Mouse (Mus musculus) brain, adult 2 months (tissue): ENCODE data around the gene Hmgxb4.
"Not testable (repeated sequence)": the region's sequence is repeated elsewhere in the genome, so short reads cannot be mapped to it uniquely, and the experiment has no call there.

Experiments
- DNase-seq: peaks from one replicate; pipeline ENCODE4 v3.0.0; 2011; ENCODE audit warnings: low read depth, low spot score

The Hmgxb4 gene

DNA sequence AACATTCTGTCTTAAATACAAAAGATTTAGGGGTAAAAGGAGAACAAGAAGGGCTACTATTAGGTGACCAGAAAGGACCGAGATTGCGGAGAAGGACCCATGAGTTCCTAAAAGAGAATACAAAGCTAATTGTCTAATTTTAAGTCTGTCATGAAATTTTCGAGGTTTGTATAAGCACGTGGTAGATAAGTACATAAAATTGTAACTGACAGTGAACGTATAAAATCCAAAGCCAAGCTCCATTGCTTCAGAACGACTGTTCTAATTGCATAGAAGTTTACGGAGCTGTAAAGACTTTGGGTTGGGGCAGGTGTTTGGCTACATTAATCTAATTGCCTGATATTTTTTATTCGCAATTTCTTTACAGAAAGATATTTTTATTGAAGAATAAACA is at the start of gene Hmgxb4:
Hmgxb4 (plus strand) TSS at position 276 of the 394 bp plus-strand sequence.
- DNase-seq = no peak

DNA sequence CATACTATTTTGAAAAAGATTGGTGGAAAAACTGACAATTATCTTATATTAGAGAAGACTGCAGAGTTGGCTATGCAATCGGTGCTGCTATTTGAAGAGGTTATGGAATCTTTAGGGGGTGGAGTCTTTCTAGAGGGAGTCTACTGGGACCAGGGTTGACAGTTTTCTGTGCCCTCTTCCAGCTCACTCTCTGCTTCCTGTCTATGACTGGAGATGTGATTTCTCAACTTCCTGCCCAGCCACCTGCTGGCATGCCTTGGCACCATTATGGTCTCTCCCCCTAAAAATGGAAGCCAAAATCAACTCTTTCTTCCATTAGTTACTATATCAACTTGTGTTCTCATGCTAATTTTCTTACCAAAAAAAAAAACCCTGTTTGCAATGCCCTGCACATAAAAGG is 43.7 kb upstream of the Hmgxb4 start:
- no peak for DNase-seq

DNA sequence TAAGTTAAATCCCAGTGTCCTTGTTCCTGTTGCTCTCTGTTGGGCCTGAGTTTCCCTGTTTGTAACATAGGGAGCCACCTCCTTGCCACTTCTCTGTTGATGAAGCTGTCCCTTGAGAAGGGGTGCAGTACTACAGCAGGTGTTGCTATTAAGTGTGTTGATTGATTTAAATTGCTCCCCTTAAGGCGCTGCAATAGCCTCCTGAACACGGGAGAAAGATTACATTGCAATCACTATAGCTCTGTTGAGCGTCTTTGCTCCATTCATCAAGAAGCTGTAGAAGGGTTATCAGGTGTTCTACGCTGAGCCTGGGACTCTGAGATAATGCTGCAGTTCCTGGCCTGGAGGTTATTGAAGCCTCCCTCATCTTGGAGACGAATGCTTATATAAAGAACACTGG is 29.2 kb upstream of the Hmgxb4 start:
- DNase-seq = no peak

DNA sequence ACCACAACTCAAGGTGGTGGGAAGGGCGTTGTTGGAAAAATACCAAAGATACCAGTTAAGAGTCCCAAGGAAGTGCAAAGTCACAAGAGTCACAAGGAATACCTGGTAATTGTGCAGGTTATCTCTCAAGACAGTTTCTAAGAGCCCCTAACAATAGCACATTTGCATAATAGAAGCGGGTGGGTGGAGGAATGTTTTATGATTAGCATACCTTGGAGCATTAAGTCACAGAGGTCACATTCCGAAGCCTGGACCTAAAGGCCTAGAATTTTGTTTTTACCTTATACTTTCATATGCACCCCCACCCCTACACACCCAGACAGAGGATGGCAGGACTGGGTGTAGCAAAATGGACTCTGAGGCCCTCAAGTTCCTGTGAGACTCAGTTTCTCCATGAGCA is 22.9 kb upstream of the Hmgxb4 start:
- not testable (repeated sequence) for DNase-seq

DNA sequence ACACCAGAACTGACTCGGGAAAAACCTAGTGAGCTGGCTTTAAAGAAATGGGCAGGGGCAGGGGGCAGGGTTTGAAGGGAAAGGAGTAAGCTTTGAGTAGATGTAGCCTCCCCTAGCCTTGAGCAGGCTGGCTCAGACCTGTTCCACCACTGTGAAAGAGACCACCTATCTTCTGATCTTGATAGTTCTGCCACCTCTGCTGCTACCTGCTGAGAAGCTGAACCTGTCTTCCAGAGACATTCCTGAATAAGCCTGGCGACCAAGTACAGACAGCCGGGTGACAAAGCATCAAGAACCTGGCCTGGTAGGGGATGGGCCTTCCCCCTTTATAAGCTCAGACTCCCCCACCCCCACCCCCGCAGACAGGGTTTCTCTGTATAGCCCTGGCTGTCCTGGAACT is 21.5 kb upstream of the Hmgxb4 start:
- no peak for DNase-seq

DNA sequence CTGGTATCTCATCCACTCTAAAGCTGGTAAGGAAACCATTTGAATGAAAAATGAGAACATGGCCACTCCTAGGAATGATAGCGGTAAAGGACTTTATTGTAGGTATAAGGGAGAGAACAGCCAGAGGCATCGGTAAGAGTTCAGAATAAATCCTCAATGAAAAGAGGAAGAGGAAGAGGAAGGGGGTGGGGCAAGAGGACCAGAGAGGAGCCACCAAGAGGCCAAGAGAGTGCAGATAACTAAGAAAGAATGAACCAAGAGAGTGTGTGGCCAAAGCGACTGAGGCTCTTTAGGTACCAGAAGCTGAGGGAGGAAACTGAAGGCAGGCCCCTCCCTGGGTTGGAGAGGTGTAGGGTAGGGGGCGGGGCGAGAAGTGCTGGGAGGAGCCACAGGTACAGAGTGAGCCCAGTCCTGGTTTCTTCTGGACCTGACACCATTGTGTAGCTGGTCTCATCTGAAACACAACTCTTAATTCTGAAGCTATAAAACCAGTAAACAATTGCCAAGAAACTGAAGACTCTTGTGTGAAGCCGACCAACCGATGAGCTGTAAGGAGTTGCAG is 20.8 kb upstream of the Hmgxb4 start:
- DNase-seq = no peak

DNA sequence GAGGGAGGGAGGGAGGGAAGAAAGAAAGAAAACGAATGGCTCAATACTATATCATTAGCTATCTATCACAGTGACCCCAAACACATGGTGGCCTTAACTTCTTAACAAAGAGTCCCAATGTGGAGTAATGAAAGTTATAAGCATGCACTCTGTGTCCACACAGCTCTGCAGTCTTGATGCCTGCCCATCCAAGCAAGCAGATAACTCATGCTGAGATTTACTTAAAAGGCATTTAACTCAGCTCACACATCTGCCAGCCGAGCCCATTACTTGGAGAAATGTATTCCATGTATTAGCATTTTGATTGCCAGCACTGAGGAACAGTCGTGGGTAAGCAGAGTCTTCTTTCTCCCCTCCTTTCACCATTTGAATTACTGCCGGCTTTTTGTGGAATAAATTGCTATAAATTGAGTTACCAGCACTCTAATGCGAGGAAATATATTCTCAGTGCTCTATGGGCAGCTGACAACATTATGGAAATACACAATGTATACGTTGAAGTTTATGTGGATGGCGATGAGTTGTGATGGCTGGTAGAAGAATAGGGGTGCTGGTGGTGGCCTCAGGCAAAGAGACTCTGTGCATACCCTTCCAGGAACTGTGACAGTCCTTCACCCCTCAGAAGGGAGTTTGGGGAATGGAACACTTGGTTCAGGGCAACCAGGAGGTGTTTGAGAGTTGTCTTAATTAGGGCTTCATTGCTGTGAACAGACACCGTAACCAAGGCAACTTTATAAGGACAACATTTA is 19.9 kb upstream of the Hmgxb4 start:
- peak; percentile 10 for DNase-seq

DNA sequence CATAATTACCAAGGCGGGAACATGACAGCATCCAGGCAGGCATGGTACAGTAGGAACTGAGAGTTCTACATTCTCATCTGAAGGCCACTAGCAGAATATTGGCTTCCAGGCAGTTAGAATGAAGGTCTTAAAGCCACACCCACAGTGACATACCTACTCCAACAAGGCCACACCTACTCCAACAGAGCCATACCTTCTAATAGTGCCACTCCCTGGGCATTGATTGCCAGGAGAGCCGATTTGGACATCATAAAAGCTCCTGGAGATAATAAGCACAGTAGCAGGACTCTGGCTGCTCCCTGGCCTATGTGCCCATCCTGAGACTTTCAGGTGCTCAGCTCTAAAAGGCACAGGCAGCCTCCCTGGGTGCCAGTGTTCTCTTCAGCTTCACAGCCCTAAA is 19.3 kb upstream of the Hmgxb4 start:
- no peak for DNase-seq

DNA sequence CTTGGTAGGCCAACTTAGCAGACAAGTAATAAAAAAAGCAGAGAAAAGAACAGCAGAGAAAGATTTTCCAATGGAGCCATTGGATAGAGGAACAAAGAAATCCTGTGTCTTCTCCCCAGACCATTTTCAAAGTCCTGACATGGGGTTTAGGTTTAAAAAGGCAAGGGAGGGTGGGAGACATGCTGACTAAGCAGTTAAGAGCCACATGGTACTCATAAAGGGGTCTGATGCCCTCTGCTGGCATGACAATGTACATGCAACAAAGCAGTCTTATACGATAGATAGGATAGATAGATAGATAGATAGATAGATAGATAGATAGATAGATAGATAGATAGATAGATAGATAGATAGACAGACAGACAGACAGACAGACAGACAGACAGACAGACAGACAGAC is 15.7 kb upstream of the Hmgxb4 start:
- DNase-seq = peak; percentile 52

DNA sequence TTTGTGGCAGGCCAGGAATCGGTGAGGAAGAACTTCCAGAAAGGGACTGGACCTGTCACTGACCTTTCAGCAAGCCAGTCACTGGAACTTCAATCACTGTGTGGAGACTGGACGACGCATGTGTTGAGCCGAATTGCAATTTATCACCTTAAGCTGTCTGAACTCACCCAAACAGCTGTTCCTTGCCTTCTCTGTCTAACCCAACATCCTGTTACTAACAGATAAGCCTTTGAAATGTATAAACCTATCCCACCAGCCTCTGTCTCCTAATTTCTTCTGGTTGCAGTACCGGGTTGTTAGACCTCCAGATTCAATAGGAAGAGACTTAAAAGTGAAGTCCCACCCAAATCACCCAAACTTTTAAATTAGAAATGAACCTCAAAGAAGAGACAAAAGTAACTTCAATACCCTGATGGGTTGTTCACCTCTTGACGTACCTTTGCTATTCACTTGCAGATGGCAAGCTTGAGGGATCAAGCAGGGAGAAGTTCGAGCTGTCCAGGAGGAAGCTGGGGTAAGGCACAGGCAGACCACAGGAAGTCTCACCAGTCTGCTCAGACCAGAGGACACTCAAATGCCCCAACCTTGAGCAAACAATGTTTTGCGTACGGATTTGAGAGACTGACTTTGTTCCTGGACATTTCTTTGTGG is 13.0 kb upstream of the Hmgxb4 start:
- peak; percentile 7 for DNase-seq

DNA sequence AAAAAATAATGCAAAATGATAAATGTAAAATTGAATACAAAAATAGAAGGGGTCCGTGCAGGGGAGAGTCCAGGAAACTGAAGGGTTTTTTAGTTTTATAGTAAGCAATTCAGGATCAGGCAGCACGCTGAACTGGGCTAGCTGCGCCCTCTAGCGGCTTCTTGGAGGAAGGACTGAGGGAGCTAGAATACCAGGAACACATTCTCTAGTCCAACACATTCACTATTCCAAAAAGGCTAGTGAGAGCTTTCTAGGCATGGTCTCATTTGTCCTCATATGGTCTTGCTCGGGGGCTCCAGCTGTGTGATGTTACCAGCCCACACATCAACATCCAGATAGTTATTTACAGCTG is 12.5 kb upstream of the Hmgxb4 start:
- DNase-seq = peak; percentile 68

DNA sequence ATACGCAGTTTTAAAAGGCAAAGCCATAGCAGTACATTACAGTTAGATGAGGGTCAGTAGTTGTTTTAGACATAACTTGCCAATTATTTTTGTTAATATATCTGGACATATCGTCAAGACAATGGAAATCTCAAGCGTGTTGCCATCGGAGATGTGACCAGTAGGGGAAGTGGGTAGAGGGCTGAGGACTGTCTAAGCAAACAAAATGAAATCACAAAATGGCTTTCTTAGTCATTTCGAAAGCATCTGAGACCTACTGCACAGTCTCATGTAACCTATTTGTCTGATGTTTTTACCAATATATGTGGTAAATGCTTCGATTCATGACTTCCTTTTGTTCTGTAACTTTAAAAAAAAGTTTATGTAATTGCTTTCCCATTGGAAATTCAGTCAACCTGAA is 11.3 kb upstream of the Hmgxb4 start:
- DNase-seq = no peak

DNA sequence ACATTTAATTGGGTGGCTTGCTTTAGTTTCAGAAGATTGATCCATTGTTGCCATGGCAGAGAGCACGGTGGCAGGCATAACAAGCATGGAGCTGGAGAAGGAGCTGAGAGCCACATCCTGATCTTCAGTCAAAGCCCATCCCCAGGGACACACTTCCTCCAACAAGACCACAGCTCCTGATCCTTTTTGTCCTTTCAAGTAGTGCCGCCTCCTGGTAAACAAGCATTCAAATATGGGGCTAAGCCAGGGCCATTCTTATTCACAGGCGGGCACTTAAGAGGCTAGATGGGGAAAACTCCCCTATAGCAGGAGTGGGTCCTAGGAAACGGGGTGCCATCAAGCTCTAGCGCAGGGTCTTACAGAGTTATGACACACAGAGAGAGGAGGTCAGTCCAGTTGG is 5.7 kb upstream of the Hmgxb4 start:
- DNase-seq = no peak

DNA sequence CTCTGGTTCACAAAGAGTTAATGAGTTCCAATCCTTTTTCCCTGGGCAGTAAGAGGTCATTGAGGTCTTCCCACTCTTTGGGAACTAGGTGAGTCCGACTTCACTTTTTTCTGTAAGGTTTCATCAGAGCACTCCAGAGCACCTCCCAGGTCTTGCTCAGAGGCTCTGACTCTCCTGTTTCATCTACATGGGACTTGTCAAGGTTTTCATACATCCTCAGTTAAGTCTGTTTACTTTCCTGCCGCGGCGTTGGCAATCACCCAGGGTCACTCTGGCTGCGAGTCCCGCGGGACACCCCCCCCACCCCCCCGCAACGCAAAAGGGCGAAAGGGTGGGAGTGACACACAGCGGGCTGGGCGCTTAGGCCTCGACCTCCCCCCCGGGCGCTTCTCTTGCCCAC is 3.1 kb upstream of the Hmgxb4 start:
- no peak for DNase-seq

DNA sequence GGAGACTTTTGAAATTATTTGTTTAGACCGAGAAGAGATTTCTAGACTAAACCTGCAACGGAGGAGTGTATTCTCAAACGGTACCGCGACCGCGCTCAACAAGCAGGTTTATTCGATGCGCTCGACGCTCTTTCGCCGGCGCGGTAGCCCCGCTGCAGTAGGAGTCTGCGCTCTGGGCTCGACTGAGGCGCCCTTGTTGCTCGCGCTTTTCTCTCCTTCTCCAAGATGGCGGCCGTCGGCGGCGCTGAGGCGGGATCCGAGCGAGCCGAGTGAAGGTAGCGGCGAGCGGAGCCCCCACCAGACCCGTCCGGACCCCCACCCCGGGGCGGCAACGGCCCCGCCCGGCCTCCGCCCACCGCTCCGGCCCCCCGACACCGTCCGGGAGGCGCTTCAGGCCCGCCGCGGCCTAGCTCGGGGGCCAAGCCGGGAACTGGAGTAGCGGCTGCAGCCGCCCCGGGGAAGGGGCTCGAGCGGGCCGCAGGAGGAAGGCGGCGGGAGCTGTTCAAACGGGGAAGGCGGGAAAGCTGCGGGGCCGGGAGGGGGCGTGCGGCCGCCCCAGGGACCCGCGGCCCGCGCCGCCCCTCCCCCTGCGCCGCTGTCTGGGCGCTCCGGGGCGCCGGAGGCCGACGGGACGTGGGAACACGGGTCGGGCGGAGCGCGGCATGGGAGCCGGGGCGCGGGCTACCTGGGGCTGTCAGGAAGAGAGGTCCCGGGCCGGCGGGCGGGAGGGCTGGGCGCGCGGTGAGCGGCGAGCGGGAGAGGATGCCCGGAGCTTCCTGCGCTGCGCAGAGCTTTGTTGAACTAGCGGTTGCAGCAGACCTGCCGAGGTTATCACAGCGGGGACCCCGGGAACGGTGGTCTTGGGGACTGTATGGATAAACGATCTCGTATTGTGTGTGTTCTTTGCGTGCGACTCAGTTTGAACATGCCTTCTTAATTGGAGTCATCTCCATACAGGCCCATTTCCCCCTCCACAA is 607 bp downstream of the Hmgxb4 start:
- peak; percentile 98 for DNase-seq

DNA sequence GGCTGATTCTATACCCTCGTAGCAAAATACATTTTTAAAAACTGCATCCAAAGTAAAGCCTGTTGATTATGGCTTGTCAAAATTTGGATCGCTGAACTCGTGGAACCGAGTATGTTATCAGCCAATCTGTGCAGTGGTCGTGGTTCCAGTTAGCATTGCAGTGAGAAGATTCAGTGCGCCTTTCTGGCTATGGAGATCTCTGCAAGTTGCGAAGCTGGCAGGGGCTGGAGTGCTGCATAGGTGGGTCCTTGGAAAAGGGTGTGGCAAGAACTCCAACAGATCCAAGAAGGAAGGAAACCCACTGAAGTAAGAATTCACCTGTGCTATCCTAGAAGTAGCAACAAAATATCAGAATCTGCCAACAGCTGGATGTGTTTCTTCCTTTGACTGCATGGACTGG is 1.4 kb downstream of the Hmgxb4 start:
- DNase-seq = peak; percentile 9

DNA sequence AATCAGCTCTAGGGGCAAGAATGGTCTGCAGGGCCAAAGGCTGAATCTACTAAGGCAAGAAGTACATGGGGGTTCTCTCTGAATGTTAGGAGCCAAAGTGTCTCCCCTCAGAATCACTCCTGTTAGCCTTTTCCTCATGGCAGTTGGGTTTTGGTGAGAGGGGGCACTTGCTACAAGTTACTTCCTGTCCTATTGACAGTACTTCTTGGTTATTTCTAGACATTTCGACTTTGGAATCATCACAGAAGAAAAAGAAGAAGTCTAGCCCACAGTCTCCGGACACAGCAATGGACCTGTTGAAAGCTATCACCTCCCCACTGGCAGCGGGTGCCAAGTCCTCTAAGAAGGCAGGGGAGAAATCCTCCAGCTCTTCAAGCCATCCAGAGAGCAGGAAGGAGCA is 7.3 kb downstream of the Hmgxb4 start:
- DNase-seq = no peak

DNA sequence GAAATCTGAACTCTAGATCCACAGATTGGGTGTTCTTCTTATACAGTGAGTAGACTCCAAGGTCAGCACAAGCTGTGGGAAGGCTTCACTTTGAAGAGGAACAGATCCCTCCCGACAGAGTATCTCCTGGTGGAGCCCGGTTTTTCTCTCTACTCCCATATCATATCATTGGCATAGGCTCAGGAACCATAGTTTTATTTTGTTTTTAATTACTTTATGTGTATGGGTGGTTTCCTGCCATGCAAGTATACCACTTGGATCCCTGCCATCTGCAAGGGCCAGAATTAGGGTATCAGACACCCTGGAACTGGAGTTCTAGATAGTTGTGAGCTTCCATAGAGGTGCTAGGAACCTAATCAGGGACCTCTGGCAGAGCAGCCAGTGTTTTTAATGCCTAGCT is 15.7 kb downstream of the Hmgxb4 start:
- DNase-seq = no peak

DNA sequence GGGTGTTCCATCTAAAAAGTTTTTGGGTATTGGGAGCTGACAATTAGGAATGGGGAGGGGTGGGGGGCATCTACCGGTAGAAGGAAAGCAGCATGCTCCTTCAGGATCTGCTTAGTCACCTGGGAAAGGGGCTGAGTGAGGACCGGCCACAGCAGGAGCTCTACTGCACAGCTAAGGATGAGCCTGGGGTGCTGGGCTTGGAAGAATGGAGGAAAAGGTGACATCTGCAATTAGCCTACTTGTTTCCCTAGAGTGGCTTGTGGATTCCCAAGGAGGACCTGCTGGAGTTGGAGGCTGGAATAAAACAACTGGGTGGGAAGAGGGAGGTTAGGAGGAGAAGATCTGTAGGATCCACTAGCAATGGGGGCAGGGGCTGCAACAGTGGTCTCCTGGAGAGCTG is 20.4 kb downstream of the Hmgxb4 start:
- DNase-seq = no peak

DNA sequence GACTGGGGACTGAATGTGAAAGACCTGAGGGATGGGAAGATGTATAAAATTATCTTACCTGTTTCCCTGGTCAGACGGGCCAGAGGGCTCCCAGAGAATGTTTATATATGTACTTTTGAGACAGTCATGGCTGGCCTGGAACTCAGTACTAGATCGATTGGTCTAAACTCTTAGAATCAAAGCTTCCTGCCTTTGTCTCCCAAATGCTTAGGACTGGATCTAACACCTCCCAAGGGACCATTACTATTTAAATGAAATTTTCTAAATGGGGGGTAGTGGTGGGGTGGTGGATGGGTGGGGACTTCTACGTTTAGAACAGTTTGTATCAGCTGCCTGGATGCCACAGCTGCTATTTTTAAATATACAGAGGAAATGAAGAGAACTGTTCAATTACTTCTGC is 20.8 kb downstream of the Hmgxb4 start:
- DNase-seq = no peak

DNA sequence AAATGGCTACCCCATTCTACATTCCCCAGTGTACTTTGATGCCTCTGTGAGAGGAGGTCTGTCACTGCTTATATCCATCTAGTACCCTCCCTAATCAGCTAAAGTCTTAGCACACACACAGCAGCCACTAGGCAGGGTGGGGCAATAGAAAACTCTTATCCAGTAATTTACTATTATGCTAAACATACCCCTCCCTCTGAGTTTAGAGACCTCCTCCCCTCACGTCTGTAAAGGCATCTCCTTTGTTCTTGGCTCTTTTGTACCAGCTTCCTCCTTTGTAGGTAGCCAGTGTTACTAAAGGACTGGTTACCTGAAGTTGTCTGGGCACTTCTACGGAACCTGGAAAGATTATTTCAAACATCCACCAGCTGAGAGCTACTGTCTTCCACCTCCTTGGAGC is 22.8 kb downstream of the Hmgxb4 start:
- DNase-seq = no peak

DNA sequence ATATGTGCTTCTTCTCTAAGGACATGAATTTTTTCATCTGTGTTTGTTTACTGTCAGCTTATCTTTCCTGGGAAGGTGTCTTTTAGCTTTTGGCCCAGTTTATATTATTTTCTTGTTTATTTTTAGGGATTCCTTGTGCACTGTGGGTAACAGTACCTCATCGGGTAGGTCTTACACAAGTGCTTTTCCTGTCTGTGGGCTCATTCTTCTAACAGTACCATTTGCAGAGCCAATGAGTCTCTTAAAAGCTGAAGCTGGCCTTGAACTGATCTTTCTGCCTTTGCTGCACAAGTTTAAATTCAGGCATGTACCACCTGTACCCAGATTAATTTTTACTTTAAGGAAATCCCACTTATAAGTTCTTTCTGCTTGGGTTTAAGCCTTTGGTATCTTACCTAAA is 23.3 kb downstream of the Hmgxb4 start:
- DNase-seq = no peak
